Mouse (Mus musculus): ENCODE results near the gene Fam219a.

The Fam219a gene

DNA sequence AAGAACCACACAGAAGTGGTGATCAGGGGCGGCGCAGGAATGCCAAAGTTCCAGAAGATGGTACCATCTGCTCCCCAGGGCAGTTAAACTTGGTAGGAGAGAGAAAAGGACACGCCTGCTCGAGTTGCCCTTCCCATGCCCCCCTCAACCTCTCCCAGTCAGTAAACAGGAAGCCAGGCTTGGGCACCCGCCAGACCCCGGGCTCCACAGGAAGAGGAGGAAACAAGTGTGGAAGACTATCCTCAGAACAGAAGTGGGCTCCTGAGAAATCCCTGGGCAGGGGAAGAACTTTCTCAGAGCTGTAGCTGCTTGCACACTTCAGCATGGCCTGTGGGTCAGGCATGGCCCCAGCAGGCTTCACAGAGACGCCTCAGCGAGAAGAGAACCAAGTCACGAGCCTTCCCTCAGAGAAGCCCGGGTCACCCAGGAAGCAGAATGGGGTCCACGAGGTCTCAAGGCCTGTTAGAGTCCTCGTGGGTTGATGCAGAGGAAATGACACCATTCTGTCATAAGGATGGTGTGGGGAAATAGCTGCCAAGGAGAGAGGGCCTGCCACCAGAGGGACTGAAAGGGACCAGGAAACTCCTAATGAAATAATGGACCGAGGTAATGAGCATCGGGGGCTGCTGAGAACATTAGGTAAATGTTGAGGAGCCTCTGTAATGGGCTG is 14.2 kb downstream of the Fam219a start:
- DNase-seq (ENCODE audit: low read depth, low spot score) = no peak

DNA sequence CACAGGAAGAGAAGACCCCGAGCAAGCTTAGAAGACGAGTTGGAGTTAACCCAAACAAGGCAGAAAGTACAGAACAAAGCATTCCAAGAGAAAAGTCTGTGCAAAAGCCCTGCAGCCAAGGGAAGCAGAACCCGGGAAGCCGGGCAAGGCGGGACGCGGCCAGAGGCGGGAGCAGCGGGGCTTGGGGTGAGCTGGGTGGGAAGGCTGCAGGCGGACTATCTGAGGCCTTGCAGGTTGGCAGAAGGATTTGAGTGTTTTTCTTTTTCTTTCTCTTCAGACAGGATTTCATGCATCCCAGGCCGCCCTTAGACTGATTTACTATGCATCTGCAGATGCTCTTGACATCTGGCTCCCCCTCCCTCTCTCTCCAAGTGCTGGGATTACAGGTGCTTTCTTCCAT is 16.2 kb downstream of the Fam219a start:
- no peak for DNase-seq (ENCODE audit: low read depth, low spot score)

DNA sequence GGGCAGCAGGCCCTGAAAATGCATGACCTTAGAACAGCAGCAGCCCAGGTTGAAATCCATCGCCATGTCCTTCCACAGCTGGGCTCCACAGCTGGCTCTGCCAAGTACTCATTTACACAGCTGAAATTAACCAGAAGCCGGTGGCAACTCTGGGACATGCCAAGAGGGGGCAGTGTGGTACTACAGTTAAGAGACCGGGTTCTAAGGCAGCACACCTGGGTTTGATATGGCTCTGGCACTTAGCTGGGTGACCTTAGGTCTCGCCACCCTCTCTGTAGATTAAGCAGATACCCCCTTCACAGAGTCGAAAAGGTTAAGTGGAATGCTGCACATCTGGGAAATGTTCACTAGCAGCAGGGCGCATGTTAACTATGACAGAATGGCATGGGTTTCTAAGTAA is 16.8 kb downstream of the Fam219a start:
- no peak for DNase-seq (ENCODE audit: low read depth, low spot score)

DNA sequence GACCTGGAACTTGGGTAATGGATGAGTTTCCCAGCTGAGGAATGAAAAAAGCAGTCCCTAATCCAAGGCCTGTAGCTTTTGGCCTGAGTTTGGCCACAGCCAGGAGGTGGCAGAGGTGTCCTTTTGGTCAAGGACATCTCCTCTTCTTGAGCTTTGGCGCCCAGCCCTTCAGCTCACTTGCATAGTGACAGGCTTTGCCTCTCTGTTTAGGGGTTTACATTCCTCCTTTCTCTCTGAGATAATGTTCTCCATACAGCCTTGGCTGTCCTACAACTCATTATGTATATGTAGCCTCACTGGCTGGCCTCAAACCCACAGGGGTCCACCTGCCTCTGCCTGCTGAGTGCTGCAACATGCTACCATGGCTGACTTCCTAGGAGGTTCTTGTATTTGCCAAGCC is 22.3 kb downstream of the Fam219a start:
- DNase-seq (ENCODE audit: low read depth, low spot score) = no peak

DNA sequence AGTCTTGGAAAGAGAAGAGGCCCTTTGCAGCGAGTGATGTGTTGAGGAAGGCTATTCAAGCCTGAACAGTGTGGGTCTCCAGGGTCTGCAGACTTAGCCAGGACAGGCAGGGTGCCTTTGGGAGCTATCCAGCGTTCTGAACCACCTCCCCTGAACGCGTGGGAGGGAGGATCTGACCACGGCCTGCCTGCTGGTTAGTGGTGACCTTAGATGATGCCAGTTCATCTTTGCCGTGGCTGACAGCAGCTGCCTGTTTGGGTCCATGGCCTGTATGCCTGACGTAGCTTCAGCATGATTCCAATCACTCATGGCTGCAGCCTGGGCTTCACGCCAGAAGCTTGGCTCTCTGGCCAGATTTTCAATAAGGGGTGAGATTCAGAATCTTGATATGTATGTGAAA is 23.4 kb downstream of the Fam219a start:
- no peak for DNase-seq (ENCODE audit: low read depth, low spot score)

DNA sequence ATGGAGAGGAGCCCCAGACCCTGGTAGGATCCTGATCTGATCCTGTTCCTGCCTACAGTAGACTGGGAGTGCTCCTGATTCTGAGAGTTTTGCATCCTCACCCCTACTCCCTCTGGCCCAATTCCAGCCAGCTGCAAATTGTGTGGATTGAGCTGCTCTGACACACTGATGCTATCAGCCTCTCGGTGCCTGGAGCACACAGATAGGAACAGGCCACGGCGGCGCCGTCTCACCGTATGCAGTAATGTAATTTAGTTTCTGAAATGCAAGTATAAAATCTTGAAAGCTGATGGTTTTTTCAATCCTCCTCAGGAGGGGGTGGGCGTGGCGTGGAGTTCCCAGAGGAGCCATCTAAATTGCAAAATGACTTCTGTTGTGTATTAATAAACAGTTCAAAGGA is 27.2 kb downstream of the Fam219a start:
- DNase-seq (ENCODE audit: low read depth, low spot score) = no peak

DNA sequence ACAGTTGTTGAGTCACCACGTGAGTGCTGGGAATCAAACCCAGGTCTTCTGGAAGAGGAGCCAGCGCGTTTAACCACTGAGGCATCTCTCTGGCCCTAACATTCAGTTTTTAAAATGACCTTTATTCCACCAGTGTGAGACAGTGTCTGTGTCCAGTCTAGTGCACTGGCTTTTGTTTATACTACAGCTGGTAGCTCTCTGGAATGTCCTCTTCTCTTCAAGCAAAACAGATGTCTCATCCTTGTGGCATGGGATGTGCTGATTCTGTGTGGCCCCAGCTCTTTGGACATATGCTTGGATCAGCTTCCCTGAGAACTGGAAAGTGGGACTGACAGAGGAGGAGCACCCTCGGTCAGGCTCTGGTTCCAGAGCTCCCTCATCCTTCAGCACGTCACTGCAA is 34.5 kb downstream of the Fam219a start:
- no peak for DNase-seq (ENCODE audit: low read depth, low spot score)

DNA sequence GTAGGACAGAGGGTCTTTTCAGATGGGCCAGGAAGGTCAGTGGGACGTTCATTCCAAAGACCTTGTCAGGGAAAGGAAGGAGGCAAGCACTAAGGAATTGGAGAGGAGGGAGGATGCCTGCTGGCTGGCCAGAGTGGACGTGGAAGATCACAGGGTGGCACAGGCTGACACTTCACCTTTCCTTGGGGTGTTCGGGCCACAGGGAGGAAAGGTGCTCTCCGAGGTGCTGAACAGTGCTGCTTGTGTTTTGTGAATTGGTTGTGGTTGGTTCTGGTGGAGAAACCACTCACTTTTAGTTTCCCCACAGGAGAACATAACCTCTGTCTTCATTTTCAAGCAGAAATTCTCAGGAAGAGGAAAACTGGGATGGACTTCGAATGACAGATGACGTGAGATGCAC is 36.9 kb downstream of the Fam219a start:
- no peak for DNase-seq (ENCODE audit: low read depth, low spot score)

DNA sequence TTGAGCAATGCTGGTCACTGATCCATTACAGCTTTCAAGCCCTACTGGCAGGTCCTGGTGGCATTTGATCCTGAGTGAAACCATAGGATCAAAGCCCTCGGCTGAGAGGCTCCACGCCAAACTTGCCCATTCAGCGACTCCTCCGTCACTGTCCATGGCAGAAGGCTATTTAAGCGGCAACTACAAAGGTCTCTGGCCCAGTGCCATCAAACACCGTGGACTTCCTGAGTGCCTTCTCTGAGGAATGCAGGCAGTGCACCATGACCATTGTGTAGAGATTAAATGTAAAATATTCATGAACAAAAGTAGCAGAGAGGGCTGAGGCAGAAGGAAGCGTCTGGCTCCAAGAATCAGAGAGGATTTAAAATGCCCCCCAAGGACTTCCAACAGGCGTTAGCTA is 41.3 kb downstream of the Fam219a start:
- DNase-seq (ENCODE audit: low read depth, low spot score) = no peak

DNA sequence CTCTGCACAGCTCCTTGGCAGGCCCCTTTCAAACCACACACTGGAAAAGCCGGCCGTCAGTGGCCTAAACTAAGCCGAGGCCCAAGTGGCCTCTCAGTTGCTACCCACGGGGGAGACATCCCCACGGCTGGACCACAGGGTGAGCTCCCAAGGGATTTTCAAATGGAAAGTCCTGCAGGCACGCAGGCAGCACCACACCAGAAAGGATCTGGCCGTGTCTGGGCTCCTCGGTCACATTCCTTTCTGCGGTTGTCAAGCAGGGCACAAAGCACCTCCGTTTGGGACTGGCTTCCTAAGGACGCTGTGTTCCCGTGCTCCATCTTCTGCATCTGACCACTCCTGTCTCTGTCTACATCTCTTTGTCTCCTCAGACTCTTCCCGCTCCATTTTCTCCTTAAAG is 42.3 kb downstream of the Fam219a start:
- DNase-seq (ENCODE audit: low read depth, low spot score) = no peak

DNA sequence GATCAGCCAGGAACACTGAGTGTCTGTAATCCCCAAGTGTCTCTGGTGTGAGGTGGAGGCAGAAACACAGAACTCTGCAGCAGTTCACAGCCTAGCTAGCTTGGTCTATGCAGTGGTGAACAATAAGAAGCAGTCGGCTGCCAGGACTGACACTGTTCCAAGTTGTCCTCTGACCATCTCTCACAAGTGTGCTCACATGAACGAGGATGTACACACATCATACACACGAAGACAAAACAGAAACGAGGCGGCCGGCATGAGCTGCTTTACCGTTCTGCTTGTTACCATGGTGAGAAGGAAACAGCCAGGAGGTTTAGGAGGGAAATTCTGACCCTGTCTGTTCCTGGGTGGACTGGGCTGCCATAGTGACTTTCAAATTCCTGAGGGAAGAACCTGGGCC is 42.8 kb downstream of the Fam219a start:
- DNase-seq (ENCODE audit: low read depth, low spot score) = no peak

DNA sequence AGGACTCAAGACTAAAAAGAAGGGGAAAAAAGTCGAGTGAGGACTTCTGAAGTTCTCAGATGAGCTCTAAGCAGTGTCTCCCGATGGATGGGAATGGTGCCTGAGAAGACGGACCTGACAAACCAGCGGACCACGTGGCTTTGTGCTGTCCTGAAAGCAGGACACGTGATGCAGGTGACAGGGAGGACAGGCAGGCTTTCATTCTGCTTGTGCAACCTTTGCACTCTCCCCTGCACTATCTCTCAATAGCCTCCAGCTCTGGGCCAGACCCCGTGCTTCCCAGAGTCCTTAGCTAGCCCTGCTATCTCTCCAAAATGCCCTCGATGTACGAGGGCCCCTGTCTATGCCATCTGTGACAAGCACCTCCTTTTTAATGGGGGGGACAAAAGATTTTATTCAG is 44.5 kb downstream of the Fam219a start:
- no peak for DNase-seq (ENCODE audit: low read depth, low spot score)

DNA sequence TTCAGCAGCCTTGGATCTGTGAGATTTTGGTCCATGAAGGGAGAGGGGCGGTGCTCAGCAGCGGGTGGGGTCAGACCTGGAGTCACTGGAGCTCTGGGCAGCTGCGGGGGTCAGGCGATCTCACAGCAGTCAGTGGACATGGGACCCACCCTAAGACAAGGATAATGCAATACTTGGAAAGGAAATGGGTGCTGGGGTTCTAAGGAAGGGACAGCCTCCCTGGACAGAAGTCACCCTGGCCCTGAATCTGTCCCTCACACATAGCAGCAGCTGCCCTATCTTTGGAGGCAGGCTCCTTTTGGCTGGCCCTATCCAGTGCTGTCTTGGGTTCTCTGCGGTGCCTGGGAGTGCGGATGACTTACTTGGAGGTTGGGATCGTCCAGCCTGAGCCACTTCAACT is 45.5 kb downstream of the Fam219a start:
- DNase-seq (ENCODE audit: low read depth, low spot score) = no peak

DNA sequence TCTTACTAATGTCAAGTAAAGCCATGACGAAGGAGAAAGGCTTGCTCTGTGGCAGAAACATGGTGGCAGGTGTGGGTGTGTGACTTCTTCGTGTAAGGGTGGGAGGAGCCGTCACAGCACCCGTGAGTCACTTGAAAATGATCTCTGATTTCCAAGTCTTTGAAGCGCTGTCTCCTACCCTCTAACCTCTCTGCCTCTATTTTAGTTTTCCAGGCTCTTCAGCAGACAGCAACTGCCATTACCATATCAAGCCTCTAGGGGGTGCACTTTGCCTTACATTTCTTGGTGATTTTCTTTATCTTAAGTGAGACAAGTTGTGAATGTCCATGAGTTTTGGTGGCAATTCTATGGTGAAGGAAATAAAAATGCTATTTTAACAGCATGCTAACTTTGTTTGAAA is 46.5 kb downstream of the Fam219a start:
- no peak for DNase-seq (ENCODE audit: low read depth, low spot score)

DNA sequence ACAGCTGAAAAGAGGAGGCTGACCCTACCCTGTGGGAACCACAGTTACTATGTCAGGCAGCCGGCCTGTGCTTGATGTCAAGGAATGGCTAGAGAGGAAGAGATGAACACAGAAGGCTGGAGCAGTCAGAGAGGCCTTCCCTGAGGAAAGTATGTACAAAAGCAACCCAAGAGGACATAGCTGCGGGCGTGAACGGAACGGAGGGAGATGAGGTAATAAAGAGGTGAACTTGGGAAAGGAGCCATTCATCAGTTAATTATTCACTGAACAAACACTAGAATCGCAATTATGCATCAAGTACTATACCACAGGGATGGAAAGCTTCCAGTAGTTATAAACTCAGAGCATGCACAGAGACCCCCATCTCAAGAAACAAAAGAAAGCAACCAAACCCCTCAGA is 47.2 kb downstream of the Fam219a start:
- DNase-seq (ENCODE audit: low read depth, low spot score) = no peak

DNA sequence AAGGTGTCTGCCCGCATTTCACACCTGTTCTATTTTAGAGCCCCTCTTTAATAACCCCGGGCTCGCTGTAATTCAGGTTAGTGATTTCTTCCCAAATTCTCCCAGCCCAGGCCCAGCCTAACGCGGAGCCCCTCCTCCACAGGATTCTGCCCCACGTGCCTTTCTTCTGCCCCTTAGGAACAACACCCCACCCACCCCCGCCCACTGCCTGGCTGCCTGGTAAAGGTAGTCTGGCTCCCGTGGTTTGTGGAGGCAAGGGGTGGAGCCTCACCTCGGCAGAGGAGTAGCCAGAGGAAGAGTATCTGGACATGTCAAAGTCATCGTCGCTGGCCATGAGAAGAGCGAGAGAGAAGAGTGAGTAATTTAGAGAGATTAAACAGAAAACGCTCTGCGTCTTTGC is 48.7 kb downstream of the Fam219a start:
- no peak for DNase-seq (ENCODE audit: low read depth, low spot score)

DNA sequence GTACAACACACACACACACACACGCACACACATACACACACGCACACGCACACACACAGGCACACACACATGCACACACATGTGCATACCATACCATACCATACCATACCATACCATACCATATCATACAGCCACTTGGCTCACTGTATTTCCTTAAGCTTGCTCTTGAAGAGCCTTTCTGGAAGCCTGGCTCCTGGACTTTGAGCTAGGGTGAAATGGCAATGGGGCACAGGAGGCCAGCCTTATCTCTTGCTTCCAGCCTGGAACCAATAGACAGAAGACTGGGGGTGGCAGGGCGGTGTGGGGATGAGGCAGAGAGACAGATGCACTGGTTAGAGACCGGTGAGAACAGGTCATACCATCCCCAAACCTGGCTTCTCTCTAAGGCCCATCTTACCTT is 50.1 kb downstream of the Fam219a start:
- no peak for DNase-seq (ENCODE audit: low read depth, low spot score)

DNA sequence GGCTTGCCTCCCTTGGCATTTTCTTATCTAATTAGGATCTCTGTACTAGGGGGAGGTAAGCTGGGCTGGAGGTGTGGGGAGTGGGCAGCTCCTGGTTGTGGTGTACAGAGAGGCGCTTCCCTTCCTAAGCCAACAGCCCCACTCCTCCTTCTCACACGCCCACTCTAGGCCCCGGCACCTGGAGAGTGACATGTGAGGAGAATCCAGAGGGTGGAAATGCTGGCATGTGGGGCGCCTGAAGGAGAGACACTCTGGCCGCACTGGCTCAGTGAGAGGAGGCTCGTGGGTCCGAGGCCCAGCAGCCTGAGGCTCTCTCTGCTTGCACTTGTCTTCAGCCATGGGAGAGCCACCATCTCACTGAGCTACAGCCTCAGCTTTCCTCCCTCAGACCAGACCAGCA is 51.0 kb downstream of the Fam219a start:
- no peak for DNase-seq (ENCODE audit: low read depth, low spot score)

DNA sequence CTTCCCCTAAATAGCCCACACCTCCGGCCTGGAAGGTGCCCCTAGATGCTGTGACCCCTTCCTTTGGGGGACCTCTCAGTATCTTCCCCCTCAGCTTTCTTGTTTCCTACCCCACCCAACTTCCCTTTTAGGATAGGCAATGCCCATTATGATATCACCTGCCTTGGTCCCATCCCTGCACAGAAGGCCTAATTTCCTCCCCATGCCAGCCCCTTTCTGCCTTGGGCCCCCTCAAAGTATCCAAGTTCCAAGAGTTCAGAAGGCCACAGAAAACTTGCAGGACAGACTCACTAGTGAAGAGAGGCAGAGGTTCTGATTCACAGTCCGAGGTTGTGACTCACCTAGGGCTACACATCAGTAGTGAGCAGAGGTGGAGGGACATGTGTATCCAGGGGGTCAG is 52.1 kb downstream of the Fam219a start, which contains the start of gene 1110017D15Rik:
TSS of gene 1110017D15Rik (minus strand) at position 101 of the 400 bp plus-strand sequence.
- no peak for DNase-seq (ENCODE audit: low read depth, low spot score)

DNA sequence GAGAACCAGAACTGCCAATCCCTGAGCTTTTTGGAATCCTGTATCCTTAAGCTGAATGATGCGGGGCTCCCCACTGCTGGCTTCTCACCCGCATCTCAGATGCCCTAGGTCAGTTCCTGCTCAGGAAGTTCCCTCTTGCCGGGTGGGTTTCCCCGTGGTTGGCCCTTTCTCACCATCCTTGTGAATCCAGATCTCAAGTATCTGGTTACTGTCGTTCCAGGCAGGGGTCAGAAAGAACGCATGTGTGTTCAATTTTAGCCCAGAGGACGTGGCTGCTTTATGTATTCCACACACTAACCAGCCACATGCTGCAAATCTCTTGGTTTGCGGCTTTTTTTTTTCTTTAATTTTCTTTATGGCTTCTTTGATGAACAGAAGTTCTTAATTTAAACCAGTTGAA is 55.6 kb downstream of the Fam219a start:
- no peak for DNase-seq (ENCODE audit: low read depth, low spot score)

DNA sequence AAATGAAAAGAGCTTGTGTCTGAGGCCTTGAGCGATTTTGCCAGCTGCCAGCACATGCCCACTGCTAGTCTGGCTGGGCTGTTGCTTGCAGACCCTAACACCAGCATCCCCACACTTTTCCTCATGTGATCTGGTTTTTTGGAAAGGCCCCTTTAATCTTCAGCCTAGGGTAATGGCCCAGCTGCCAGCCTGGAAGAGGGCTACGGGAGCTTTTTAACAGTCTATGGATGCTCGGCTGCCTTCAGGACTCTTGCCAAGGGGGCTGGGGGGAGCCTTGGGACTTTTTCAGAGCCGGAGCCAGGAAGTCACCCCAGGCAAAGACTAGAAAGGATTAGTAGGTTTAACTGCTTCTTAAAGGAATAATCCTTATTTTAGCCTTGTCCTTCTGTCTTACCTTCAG is 56.0 kb downstream of the Fam219a start:
- DNase-seq (ENCODE audit: low read depth, low spot score) = no peak

DNA sequence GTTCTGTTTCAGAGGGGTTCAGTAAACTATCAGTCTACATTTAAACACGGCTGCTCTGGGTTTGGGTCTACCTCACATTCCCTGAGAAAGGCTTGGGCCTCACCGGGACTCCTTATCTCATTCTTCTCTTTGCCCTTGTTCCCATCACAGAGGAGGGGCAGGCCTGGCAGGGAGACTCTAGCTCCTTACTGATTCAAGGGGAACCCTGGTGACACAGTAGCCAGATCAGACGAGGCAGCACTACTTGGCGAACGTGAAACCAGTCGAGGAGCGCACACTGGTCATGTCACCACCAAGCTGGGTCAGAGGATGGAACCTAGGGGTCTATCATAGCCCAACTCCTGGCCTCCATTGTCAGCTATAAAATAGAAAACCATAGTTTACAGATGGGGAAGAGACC is 61.3 kb downstream of the Fam219a start:
- no peak for DNase-seq (ENCODE audit: low read depth, low spot score)

DNA sequence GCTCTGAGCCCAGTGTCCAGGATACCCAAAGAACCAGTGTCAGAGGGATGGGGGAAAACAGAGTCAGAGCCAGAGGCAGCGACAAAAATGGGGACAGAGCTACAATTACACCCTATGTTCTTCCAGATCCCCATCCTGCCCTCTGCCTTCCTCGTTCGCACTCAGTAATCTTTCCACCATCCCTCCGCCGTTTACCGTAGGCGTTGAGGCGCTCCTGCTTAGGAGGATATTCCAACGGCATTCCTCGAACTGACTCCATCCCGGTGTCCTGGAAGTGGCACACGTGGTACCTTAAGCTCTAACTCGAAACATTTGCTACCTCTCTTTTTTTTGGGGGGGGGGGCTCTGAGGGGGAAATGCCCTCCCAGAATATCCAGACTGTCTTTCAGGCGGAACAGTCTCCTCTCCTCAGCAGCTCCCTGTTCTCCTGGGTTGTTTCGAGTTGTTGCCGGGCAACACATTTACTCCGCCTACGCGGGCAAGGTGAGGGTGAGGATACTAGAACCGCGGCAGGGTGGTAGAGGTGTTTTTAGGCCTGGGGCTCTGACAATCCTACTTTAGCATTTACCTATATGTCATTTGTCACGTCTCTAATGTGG is 61.9 kb downstream of the Fam219a start:
- DNase-seq (ENCODE audit: low read depth, low spot score) = no peak

DNA sequence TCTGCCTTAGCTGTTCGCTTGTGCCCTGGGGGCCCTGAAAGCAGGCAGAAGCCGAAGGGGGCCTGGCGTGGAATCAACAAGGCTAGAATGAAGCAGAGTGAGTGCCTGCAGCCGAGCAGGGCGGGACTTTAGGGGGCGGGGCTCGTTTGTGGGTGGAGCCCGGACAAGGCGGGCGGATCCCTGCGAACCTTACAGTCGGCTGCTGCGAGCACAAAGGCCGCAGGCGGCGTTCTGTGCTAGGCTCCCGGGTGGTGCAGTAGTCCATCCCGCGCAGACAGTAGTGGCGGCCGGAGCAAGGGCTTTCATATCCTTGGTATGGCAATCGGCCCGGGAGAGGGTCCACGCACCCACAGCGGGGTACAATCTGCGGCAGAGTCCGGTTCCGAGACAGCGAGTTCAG is 62.4 kb downstream of the Fam219a start:
- peak; percentile 67 for DNase-seq (ENCODE audit: low read depth, low spot score)

Data from brain, embryonic 18.5 days (tissue).